Mouse (Mus musculus) lung, postnatal 4 days (tissue): ENCODE data around the gene Cdh24.

Experiments
- DNase-seq, 2 experiments: peaks; one replicate each; pipeline ENCODE4 v3.0.0; 2021

Cdh24 gene

DNA sequence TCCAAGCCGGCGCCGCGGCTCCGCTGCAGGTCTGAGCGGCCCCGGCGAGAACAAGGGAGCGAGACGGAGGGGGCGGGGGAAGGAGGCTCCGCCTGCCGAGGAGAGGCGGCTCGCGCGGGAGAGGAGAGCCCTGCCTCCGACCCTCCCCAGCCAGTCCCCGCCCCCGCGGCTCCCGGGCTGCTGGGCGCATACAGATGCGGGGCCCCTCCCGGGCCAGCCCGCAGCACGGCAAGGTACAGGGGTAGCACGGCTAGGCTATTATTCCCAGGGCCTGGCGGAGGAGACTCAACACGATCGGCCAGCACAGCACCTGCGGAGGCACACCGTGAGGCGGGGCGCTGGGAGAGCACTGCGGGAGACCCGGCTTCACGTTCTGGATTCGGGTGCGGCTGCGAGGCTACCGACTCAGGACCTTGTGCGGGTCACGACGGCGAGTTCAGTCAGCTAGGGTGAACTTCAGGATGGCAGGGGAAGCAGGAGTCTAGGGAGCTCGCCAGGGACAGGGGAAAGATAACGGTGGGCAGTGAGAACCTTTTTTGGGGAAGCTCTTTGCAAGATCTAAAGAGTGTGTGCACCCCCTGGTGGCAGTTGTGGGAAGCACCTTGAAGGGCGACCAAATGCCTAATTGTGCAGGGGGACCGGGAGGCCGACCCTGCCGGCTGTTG, at the start of gene Cdh24:
Gene Cdh24, minus strand, starts transcription at position 60 of the 665 bp plus-strand sequence.
- DNase-seq = peak; percentile 92 to 93

DNA sequence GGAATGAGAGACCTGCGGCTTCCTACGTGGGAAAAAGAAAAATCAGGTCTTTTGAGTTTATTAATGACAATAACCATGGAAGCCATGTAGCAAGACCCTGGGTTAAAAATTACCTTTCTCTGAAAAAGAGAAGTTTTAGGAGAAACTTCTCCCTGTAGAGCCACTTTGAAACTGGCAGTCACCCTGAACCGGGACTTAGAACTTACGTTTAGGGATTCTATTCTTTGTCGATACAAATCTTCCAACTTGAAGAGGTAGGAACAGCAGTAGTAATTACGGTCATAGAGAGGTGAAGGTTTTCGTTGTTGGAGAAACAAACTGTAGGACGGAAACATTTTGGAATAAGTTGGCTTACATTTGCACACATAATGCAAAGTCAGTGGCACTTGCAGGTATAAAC, 46.1 kb upstream of the Cdh24 start:
- no peak for DNase-seq

DNA sequence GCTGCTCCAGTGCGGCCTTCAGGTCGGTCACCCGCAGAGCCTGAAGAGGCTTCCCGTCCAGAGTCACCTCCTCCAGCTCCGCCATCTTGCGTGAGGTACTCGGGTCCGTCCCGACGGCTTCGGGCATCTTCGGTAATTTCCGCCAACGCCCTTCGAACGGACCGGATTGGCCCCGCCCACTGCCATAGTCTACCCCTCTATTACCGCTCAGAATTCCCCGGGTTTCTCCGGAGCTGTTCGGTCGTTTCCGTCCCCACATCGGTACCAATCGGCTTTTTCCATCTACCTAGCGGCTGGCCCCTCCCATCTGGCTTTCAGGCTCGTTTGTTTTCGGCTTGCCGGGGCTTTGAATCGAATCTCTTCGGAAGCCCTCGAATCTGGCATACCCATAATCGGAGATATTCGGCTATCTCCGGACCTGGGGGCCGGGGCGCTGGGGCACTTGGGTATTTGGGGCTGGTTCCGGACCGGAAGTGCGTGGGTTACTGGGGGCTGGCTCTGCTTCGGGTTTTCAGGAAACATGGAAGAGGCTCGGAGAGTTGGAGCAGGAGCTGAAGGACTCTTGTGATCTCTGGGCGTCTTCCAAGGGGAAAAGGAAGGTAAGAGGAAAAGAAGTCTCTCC, 45.5 kb upstream of the Cdh24 start, which contains the start of gene Acin1:
Gene Acin1, minus strand, starts transcription at position 410 of the 622 bp plus-strand sequence.
- peak; percentile 99 to 100 for DNase-seq

DNA sequence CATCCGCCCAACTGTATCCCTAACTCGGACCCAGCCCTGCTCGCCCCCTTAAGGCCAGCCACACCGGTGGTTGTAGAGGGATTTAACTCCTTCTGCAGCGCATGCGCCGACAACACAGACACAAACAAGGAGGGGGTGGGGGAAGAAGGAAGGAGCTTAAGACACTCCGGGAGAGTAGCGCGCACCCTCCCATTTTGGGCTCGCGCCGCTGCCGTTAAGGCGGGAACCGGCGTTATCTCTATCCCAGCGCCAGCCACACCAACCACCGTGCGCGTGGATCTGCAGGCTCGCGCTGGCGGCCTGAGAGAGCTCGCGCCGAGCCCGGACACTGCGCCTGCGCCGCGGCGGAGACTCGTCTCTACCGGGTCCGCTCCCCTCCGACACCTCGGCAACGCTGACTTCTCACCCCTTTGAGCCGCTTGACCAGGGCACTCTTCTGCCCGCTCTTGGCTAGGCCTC, 44.9 kb upstream of the Cdh24 start, which contains the start of gene 1700123O20Rik:
Gene 1700123O20Rik, plus strand, starts transcription at position 154 of the 459 bp plus-strand sequence.
- DNase-seq = peak; percentile 84 to 88

DNA sequence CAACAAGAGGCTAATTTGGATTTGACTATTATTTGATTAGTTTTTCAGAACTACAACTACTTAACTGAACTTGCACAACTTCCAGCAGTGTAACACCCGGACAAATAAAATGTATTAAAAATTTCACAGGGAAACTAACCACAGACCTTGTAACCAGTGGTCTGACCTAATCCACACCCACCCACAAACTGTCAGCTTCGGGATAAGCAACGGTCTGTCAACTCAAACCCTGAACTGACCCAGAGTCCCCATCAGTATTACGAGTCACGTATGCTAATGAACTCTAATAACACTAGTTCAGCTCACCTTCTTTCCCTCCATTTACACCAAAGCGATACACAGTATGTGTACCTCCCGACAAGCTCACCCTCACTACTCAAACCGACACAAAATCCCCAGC, 44.3 kb upstream of the Cdh24 start:
- no peak for DNase-seq

DNA sequence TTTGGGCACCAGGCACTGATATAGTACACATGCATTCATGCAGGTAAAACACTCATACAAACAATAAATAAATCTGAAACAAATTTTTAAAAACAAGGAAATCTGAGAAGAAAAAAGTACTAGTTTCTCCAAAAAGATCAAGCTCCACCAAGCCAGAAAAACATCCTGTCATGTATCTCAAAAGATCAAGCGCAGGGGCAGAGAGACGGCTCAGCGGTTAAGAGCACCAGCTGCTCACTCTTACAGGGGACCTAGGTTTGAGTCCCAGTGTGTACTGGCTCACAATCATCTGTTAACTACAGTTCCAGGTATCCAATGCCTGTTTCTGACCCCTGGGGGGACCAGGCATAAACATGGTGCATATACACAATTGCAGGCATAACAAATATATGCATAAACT, 41.2 kb upstream of the Cdh24 start:
- no peak for DNase-seq

DNA sequence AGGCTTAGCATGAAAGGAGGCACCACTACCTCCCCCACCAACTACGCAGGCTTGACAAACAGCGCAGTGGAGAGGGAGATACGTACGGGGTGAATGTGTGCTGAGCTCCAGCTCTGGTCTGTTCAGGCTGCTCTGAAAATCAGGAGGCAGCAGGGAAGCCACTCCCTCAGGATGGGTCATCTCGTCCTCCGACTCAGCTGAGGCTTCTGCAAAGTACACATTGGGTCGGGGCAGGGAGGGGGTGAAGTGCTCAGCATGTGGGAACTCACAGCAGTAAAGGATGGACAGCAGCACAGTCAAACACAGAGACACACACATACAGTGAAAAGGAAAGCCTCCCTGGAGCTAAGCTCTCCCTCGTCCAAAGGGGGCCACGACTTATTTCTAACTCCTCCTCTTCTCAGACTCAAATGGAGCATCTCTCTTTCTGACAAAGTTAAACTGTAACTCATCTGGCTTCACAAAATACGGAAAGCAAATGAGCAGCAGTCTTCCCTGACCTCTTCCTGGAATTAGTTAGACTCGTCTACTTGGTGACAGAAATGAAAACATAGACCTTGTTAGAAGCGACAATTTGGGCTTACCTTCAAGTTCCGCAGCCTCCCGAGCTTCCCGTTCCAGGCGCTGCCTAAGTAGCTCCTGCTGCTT, 37.6 kb upstream of the Cdh24 start:
- DNase-seq = no peak

DNA sequence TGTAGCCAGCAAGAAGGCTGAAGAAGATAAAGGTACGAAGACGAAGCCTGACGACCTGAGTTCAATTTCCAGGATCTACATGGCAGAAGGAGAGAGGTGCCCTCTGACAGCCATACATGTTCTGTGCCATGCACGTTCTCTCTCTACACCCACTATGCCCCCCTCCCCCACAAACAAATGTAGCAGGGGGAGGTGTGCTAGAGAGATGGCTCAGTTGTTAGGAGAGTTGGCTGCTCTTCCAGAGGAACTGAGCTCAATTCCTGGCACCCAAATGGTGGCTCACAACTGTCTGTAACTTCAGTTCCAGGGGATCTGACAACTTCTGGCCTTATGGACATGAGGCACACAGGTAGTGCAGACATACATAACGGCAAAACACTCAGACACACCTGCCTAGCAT, 35.1 kb upstream of the Cdh24 start:
- DNase-seq = no peak

DNA sequence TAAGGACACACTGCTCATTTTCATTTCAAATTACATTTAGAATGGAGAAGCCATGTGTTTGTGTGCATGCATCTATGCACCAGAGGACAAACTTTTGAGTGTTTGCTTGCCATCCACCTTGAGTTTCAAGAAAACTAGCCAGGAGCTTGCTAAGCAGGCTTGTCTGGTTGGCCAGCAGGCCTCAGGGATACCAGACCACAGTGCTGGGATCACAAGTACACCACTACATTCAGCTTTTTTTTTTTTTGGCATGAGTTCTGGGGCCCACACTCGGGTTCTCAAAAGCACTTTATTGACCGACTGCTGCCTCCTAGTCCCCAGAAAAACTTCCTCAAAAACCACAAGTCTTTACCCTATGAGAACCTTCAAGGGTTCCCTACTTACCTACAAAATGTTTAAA, 33.2 kb upstream of the Cdh24 start:
- DNase-seq = peak; percentile 15 to 50

DNA sequence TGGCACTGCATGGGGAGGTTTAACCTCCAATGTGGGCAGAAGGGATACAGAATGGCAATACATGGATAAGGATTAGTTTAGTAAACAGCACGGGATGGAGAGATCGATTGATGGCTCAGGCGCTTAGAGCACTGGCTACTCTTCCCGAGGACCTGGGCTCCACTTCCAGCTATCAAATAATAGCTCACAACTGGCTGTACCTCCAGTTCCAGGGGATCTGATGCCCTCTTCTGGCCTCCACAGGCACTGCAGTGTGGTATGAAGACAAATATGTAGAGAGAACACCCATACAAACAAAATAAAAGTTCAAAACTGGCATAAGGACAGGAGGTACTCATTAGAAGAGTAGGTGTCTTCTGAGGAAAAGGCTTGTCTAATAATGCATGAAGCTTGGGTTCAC, 28.2 kb upstream of the Cdh24 start:
- peak; percentile 39 to 67 for DNase-seq

DNA sequence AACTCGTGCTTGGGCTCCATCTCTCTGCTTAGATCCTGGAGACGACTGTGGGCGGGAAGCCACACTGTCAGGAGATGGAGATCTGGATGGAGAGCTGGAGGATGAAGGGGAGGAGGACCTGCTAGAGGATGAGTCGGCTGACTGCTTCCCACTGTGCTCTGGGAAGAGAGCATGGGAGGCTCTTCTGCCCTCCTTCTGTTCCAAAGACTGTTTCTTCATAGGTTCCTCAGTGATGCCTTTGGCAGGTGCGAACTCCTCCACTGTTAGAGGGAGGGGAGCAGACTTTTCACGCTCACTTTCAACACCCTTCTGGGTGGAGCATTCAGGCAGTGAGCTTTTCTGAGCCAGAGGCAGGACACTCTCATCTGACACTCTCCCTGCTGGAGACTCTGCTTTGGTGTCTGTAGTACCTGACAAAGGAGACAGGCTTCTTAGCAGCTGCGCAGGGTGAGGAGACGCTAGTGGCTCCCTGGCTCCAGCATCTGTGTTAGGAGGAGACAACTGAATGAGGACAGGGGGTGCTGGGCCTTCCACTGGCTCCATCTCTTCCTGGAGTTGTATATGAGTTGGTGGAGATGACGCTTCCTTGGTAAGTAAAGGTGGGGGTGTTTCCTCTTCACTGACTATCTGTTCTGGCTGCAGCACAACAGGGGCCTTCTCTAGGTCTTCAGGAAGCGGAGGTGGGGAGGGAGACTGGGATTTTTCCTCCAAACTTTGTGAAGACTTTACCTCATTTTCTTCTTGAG, 23.5 kb upstream of the Cdh24 start:
- DNase-seq = no peak

DNA sequence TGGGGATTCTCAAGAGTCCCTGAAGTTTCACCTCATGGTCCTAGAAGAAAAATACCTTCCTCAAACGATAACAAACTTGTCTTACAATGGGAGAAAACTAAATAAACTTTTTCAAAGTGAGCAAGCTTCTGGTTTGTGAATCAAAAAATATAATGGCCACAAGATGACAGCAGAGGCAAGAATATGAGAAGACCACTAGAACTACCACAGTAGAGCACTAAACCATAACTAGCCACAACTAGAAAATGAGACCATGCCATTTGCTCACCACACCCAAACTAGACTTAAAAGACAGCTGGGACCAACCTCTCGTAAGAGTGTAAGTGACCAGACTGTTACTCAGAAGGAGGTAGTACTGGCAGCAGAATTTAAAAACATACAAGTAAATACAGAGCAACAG, 18.8 kb upstream of the Cdh24 start:
- no peak for DNase-seq

DNA sequence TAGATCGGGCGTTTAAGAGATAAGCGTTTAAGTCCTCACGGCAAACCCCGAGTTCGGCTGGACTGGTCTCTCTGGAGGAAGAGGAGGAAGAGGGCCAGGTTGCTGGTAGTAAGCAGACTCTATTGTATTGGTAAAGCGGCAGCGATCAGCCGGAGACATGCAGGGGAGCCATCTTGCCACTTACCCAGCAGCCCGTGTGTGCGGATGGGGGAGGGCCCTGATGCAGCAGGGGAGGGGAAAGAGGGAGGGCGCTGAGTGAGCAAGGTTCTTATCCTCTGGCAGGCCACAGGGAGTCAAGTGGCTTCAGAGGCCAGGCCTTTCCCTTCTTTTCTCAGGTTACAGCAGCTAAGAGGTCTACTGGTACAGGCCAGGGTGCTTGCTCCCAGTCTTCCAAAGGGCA, 12.3 kb upstream of the Cdh24 start:
- DNase-seq = peak; percentile 87 to 90

DNA sequence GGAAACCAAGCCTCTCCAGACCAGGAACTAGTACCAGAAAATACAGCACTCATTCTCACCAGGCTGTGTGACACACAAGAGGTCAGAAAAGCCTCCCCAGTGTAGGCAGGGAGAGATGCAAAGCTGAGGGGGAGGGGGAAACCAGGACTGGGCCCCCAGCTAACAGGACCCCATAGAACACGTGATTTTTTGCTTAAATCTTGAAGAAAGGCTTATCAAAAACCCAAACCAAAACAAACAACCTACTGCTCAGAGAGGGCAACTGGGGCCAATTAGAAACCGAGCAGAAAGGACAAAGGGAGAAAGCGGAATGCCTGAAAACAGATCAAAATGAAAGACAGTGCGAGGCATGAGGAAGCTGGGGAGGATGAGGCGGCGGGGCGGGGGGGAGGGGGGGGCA, 11.6 kb upstream of the Cdh24 start:
- no peak for DNase-seq

DNA sequence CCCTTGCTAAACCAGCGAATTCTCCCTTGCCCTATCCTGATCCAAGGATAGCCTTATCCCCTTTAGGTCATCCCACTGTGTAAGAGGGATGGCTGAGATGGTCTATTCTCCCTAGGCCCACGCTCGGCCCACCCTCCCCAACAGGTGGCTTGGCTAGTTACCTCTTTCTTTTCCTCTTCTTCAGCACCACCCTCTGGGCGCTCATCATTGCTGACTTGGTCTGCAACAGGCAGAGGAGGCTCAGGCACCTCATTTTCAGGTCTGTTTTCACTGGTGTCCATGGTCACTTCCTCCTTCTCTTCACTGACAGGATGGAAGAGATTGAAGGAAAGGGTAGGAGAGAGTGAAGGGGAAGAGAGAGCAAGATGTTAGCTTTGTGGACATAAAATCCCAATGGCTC, 10.4 kb upstream of the Cdh24 start:
- DNase-seq = no peak

DNA sequence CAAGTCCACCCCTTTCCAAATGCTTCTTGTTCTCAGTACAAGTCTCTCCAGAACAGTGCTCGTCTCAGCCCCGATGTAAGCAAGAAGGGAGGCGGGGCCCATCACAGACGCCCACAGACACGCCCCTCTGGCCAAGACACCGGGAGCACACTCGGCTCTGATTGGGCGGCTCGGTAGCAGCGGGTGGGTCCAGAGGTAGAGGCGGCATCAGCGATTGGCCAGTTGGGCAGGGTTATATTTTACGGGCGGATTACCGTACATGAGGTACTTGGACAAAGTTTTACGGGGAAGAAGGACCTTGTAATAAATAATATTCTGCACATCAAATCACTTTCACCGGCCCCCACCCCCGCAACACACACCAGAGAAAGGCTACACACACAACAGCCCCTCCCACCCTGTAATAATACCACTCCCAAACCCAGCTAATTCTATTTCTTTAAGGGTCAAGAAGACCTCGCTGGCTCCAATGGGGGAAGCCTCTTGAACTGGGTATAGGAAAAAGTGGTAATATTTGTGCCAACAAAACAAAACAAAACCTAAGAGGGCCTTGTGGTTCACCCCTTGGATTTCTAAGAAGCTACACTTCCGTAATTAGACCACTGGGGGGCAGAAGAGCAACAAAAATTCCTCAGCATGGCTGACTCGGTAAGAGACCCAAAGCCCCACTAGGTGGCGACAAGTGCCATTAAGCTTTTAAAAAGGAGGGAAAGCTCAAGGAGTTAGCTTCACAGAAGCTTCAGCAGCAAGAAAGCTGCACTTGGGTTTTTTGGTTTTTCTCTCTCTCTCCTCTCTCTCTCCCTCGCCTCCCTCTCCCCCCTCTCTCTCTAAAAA, 9.7 kb upstream of the Cdh24 start:
- DNase-seq = peak; percentile 69 to 89

DNA sequence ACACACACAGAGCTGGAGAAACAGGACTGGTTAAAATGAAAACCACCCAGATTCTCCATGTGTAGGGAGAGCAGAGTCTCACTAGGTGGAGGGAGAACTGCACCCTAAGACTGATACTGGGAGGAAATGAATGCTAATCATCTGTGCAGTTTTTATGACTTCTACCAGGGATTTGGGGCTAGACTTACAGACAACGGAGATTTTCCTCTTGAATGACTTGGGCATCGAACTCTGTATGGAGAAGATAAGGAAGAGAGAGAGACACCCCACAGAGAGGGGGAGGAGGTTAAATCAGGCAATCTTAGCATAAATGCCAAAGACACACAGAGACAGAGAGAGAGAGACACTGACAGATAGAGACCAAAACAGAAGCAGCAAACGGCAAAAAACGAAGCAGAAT, 6.7 kb upstream of the Cdh24 start:
- no peak for DNase-seq

DNA sequence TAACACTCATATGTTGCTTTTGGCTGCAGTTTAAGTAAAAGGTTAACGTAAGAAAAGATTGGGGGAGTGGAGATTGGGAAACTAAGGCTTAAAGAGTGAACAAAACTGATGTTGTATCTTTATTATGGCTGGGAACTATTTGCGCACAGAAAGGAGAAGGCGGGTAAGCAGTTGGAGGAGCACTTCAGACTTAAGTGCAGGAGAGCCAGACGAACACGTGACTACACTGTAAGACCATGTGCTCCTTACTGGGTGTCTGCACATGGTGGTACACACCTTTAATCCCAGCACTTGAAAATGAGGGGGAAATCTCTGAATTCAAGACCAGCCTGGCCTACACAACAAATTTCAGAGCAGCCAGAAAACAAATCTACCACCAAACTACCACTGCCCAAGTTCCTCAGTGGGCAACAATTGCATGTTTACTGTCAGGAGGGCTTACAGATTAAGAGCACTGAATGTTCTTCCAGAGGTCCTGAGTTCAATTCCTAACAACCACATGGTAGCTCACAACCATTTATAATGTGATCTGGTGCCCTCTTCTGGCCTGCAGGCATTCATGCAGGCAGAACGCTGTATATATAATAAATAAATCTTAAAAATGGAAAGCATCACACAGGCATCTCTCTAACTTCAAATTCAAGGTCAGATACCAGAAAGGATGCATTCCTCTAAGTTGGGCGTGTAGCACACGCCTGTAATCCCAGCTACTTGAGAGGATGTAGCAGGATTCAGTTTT, 5.9 kb upstream of the Cdh24 start:
- peak in 1 of 2 experiments; percentile 44 for DNase-seq

DNA sequence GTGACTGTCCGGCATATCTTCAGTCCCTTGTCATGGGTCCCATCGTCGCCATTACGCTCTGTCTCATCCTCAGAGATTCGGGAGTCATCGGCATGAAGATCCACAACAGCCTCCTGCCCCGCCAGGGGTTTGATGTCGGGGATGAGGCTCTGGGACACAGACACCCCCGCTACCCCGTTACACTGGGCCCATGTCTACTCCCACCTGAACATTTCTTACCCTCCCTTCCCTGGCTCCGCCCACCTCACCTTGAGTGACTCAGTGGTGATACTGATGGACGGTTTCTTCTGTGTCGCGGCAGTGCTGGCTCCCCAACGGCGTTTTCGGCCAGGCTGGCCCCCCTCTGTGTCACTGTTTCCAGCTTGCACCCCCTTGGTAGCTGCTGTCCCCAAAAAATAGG, 5.3 kb upstream of the Cdh24 start:
- DNase-seq = peak in 1 of 2 experiments; percentile 23

DNA sequence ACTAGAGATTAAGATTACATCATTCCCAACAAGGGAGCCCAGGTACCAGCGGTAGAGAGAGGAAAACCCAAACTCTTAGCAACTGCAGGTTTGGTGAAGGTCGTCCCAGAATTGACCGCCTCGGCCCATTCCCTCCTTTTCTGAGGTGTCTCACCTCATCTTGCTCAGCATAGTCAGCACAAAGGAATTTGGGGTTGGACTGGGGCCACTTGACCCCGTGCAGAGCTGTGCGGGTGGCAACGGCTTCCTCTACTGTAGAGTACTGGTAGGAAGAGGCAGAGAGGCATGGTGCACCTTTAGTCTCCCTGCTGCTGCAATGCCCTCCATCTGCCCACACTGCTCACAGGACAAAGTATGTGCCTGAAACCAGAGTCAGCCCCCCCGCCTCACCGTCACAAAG, 3.1 kb upstream of the Cdh24 start:
- DNase-seq = peak in 1 of 2 experiments; percentile 37

DNA sequence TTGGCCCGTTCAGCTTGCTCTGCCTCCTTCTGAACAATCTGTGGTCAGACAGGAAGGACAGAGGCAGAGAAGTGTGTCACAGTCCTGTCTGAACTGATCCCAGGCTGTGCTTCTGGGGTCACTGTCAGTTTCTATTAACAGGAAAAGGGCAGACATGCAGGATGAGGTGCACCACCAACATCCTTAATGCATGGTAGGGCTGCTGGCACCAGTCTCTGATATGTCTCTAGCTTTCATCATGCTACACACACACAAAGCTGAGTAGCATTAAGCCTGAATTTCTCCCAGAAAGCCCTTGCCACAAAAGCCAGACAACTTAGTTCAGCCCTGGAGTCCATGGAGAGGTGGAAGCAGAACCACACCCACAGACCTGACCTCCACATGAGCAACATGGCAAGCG, 1.8 kb upstream of the Cdh24 start:
- DNase-seq = no peak
